Mouse (Mus musculus) brain, embryonic 14.5 days (tissue): Measurements from ENCODE around the gene Acvr1. TPM values are rescaled to one million over a fixed set of nuclear protein-coding genes. Genes with fewer than 3 reads are reported as not detected.

Experiments used
- DNase-seq: peaks from one replicate; pipeline ENCODE4 v3.0.0-alpha.2; 2011; ENCODE audit warnings: low read depth
- CTCF ChIP-seq: fragments of 200-500 bp; IDR thresholded peaks from 2 replicates; pipeline ENCODE4 v1.5.1; 2012; ENCODE audit warnings: inconsistent platforms, mild to moderate bottlenecking, moderate library complexity, borderline replicate concordance; ENCODE audit not compliant: insufficient read depth, insufficient read length; ENCODE audit errors: extremely low read depth
- POLR2A ChIP-seq: fragments of 200-500 bp; IDR thresholded peaks from 2 replicates; pipeline ENCODE4 v1.6.1; 2012; ENCODE audit warnings: mild to moderate bottlenecking, inconsistent platforms, borderline replicate concordance; ENCODE audit not compliant: poor library complexity, insufficient read depth, insufficient read length, severe bottlenecking; ENCODE audit errors: extremely low read depth
- polyA plus RNA-seq: library from polyadenylated mRNA; depleted of rRNA; stranded (reverse); fragments of >200 nt; gene quantifications from 2 replicates; pipeline ENCODE4 v1.2.3, GENCODE M21; 2012

The Acvr1 gene
- polyA plus RNA-seq, 1 experiment, result 19.9 TPM

GRCm38 (mm10) chr2:58550488-58550887 lies 16.5 kb downstream of the Acvr1 start:
- TF ChIP-seq POLR2A (no peak), CTCF (no peak)
- peak; percentile 56 for DNase-seq

GRCm38 (mm10) chr2:58549960-58550359 lies 17.0 kb downstream of the Acvr1 start:
- TF ChIP-seq CTCF, result no peak
- TF ChIP-seq POLR2A, result no peak
- no peak for DNase-seq

- no peak for TF ChIP-seq CTCF
- TF ChIP-seq POLR2A, result no peak
- no peak for DNase-seq
These were observed 18.0 kb downstream of the Acvr1 start for GRCm38 (mm10) chr2:58548943-58549342.

- no peak for DNase-seq
- no peak for TF ChIP-seq POLR2A
- TF ChIP-seq CTCF, result no peak
These were observed 20.7 kb downstream of the Acvr1 start for GRCm38 (mm10) chr2:58546264-58546663.

- TF ChIP-seq CTCF (no peak), POLR2A (no peak)
These were observed 22.6 kb downstream of the Acvr1 start for GRCm38 (mm10) chr2:58544368-58544767.

GRCm38 (mm10) chr2:58543252-58543651 lies 23.7 kb downstream of the Acvr1 start:
- TF ChIP-seq CTCF (no peak), POLR2A (no peak)
- DNase-seq, result no peak

More at GRCm38 (mm10) chr2:58544368-58544767, 22.6 kb downstream of the Acvr1 start:
- no peak for DNase-seq

- DNase-seq, result no peak
- TF ChIP-seq CTCF (no peak), POLR2A (no peak)
These were observed 28.8 kb downstream of the Acvr1 start for GRCm38 (mm10) chr2:58538196-58538595.

- no peak for DNase-seq
- no peak for TF ChIP-seq POLR2A
- no peak for TF ChIP-seq CTCF
These were observed 30.2 kb downstream of the Acvr1 start for GRCm38 (mm10) chr2:58536796-58537195.

GRCm38 (mm10) chr2:58535233-58535632 lies 31.7 kb downstream of the Acvr1 start:
- DNase-seq, result no peak
- TF ChIP-seq CTCF (no peak), POLR2A (no peak)

GRCm38 (mm10) chr2:58534379-58534778 lies 32.6 kb downstream of the Acvr1 start:
- TF ChIP-seq CTCF, result no peak
- no peak for TF ChIP-seq POLR2A

GRCm38 (mm10) chr2:58533521-58534001 lies 33.4 kb downstream of the Acvr1 start:
- DNase-seq, result peak; percentile 86
- TF ChIP-seq CTCF (no peak), POLR2A (no peak)

More at GRCm38 (mm10) chr2:58534379-58534778, 32.6 kb downstream of the Acvr1 start:
- DNase-seq, result no peak

- DNase-seq, result peak; percentile 97
- TF ChIP-seq POLR2A, result no peak
- no peak for TF ChIP-seq CTCF
These were observed 34.6 kb downstream of the Acvr1 start for GRCm38 (mm10) chr2:58532260-58532850.
